Mouse (Mus musculus) spleen, postnatal 4 days (tissue): ENCODE measurements around the gene Hnrnpa2b1.
A peak's percentile ranks its signal among the peaks of the same experiment; 100 is the strongest.

Source experiments
- DNase-seq, 2 experiments: peaks; one replicate each; pipeline ENCODE4 v3.0.0; 2022; ENCODE audit warnings: low spot score in 2 of 2

Gene Hnrnpa2b1

GRCm38 (mm10) chr6:51468891-51469561, 668 bp downstream of the Hnrnpa2b1 start:
- DNase-seq, result peak; percentile 71 to 89

DNA sequence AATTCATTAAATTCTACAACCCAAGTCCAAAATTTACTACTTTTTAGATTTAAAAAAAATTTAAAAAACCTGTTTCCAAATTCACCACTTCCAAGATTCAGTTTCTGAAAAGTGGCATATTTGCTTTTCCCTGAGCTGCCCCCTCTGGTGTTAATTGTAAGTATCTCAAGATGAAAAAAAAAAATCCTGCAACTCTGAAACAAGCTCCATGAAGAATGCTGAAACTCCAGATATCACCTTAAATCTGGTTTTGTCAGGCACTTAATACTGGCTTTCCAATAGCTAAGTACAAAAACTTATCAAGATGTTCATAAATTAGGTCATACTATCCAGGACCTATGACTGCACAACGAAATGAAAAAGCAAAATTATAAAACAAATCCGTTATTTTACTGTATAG, 2.0 kb downstream of the Hnrnpa2b1 start:
- DNase-seq, result no peak

DNA sequence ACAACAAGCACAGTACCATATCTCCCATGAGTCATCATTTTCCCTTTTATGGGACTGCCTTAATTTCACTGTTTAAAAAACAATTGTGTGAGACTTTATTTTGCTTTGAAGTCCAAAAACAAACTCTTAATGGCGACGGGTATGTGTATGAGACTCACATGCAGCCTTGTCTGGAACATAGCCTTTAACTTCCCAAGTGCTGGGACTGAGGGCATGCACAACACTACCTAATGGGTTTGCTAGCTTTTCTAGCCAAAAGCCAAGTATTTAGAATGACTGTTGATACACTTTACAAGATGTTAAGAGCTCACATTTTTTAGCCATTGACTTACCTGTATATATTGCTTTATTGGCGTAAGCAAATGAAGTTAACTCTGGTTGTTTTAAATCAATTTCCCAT, 9.3 kb downstream of the Hnrnpa2b1 start:
- no peak for DNase-seq

DNA sequence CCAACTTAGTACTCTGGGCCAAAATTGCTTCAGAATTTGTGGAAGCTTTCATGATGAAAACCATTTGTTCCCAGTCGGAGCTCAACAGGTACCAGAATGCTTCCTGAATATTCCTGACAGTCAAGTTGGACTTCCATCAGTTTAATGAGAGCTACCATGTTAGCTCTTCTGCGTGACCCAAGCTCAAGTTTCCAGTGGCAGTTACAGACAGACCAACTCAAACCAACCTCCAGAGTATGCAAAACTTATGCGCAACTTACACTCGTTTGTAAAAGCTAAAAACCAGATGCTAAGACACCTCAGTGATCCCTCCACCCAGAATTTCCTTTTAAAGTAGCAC, 9.7 kb downstream of the Hnrnpa2b1 start:
- DNase-seq, result no peak

DNA sequence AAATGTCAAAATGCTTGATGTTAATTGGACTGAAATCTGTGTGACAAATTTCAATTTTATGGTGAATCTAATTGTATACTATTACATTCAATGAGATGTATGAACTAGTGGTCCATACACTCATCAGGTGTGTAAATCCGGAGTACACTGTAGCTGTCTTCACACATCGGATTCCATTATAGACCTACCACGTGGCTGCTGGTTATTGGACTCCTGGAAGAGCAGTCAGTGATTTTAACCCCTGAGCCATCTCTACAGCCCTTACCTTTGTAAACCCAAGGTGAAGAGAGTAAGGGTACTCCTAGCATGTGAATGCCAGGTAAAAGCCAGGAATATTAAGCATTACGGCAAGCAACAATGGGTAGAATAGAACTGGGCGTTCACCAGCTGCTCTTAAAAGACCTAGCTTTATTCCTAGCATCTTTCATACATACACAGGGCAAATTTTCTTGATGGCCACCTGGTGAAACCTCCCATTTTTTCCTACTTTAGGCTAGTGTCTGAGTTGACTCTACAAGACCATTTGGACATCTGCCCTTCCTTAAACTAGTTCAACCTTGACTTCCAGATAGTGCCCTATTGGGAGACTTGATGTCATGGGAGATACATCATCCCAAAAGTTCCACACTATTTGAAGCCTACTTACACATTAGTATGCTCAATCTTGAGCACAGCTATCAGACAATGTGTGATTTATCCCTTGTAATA, 10.2 kb downstream of the Hnrnpa2b1 start:
- no peak for DNase-seq

- DNase-seq, result no peak
Measured at GRCm38 (mm10) chr6:51458925-51459312, 10.8 kb downstream of the Hnrnpa2b1 start.

DNA sequence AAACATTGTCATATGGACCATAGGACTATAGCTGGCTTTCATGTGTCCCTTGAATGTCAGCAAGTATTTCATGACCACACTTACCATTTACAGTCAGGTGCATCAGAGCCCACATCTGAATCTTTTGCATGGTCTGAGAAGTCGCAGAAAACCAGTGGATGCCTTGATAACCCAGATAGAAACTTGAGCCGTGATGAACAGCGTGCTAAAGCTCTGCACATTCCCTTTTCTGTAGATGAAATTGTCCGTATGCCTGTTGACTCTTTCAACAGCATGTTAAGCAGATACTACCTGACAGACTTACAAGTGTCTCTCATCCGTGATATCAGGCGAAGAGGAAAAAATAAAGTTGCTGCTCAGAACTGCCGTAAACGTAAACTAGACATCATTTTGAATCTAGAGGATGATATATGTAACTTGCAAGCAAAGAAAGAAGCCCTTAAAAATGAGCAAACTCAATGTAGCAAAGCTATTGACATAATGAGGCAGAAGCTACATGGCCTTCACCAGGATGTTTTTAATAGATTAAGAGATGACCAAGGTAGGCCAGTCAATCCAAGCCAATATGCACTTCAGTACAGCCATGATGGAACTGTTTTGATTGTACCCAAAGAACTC, 11.8 kb downstream of the Hnrnpa2b1 start:
- no peak for DNase-seq

- DNase-seq, result no peak
Measured at GRCm38 (mm10) chr6:51457283-51457682, 12.4 kb downstream of the Hnrnpa2b1 start.

- peak in 1 of 2 experiments; percentile 39 for DNase-seq
Measured at GRCm38 (mm10) chr6:51456198-51456597, 13.5 kb downstream of the Hnrnpa2b1 start.

DNA sequence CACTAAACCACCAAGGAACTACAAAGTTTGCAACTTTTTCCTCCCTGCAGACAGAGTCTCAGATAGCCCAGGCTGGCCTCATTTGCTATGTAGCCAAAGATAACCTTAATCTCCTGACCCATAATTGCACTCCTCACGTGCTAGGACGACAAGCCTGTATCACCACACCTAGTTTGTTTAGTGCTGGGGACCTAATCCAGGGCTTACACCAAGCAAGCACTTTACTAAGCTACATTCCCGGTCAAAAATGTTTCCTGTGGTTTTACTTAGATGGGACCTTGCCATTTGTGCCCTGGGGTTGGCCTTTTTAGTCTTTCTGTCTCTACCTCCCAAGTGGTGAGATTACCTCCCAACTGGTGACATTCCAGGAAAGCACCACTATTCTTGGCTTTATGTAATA, 14.7 kb downstream of the Hnrnpa2b1 start:
- no peak for DNase-seq

GRCm38 (mm10) chr6:51452927-51453503, 16.7 kb downstream of the Hnrnpa2b1 start:
- peak in 1 of 2 experiments; percentile 53 for DNase-seq

DNA sequence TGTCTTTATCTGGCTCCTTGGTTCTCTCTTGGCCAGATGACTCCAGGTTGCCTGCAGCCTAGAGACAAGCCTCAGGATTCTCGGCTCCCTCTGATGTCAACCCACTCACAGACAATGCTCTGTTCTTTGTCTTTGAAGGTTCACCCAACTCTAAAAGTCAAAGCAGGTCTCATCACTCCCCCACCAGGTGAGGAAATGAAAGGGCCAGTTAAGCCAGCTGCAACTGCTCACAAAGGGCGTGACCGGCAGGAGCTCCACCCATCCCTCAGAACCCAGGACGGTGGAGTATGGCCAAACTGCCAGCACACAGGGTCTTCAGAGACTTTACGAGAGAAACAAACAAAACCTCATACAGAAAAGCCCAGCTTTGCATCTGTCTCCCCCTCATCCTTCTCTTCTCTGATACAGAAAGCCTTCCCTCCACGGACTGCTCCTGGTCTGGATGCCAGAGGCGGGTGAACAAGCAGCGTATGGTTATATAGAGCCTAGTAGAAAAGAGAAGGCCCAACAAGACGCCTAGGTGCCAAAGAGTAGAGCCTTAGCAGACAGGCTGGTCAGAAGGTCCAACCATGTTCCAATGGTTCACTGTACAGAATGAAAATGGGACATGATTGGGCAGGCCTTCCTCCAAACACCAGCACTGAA, 27.4 kb downstream of the Hnrnpa2b1 start:
- peak in 1 of 2 experiments; percentile 56 for DNase-seq

DNA sequence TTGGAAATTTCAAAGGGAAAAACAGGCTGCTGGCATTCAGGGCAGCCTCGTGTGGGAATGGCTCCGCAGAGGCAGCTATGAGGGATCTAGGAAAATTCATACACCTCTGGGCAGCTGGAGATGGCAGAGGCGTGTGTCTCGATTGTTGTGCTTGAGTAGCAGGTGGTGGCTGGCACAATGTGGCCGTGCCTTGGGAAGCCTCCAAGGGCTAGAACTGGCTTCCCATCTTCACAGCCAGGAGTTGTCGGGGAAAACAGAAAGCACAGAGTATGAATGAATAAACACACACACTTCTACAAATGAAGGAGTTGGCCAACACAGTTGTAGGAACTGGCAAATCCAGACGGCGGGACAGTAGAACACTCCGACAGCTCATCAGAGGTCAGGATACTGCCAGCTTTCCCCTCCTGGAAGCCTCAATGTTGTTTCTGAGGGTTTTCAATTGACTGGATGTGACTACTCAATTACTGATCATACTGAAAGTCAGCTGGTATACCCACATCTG, 30.8 kb downstream of the Hnrnpa2b1 start:
- no peak for DNase-seq

DNA sequence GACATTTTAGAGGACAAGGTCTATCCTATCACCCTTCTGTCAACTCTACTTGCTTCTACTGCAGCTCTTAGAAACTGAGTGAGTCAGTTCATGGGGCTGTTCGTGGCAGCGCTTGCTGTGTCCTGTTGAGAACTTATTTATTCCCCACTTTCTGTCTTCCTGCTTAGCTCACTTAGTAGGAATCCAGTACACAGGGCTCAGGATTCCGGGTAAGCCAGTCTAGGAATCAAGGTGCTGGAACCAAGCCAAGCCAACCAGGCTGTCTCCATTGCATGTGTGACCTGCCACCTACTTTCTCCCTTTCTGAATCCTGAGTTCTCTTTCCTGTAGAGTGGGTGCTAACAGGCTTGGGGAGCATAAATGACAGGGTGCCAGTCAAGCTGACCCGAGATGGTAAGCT, 32.0 kb downstream of the Hnrnpa2b1 start:
- no peak for DNase-seq

DNA sequence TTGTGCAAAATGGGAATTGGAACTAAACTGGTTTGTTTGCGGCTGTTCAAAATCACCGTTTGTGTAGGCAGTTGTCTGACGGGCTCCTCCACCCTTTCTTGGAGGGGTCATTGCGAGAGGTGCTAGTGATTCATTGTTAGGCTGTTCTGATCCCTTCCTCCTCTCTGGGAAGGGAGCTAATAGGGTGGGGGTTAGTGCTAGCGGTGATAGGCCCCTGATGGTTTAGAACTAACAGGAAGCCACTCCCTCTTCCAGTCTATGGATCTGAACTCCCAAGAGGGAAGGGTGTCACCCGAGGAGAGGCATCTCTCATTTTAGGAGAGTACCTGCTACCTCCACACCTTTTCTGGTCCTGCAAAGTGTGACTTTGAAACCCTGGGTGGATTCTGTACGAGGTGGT, 35.4 kb downstream of the Hnrnpa2b1 start:
- no peak for DNase-seq

GRCm38 (mm10) chr6:51432535-51433397, 36.9 kb downstream of the Hnrnpa2b1 start, which contains the start of gene Nfe2l3:
TSS of gene Nfe2l3 (plus strand) at chr6:51432670.
- peak; percentile 72 to 86 for DNase-seq

DNA sequence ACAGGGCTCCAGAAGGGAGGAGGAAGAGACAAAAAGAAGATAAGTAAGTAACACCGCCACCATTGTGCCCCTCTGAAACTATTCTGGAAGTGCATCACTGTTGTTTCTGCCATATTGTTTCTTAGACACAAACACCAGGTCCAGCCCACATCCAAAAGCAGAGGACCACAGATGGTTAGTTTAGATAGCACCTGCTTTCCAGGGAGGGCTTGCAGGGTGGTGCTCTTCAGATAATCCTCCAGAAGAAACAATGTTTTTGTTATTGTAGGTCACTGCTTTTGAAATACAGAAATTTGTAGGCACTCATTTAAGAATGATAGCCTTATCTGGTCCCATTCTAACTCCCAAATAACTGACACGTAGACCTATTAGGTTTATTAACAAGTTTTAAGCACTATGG, 45.2 kb downstream of the Hnrnpa2b1 start:
- no peak for DNase-seq

GRCm38 (mm10) chr6:51423466-51424122, 46.1 kb downstream of the Hnrnpa2b1 start:
- no peak for DNase-seq

DNA sequence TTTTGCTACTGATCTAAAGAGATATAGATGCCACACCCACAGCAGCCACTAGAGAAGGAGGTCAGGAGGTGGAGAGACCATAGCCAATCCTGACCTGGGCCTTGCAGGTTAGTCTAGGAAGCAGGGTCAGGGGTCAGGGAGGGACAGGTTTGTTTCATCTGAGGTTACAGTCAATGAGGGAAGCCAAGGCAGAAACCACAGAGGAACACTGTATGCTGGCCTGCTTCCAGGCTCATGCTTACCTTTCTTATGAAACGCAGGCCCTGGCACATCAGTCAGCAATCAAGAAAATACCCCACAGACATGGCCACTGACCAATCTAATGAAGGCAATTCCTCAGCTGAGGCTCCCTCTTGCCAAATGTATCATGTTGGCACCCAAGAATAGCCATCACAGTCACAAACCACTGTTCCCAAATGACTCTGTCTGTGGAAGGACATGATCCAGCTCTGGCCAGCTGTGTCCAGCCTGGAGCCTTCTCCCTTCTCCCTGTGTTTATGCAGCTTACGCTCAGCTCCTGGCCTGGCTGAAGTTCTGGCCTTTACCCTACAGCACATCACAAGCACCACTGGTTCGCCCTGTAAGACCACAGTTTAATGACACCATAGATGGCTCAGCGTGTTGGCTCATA, 52.3 kb downstream of the Hnrnpa2b1 start:
- DNase-seq, result no peak

- no peak for DNase-seq
Measured at GRCm38 (mm10) chr6:51416433-51416832, 53.3 kb downstream of the Hnrnpa2b1 start.
